Mouse (Mus musculus) monocyte, adult 5-6 weeks (primary cell): ENCODE results near the gene Gpd2. TPM values are rescaled to one million over a fixed set of nuclear protein-coding genes. Genes with fewer than 3 reads are reported as not detected.

ENCODE experiments used
- ATAC-seq: fragments of 153-309, 156-312 bp; replicated peaks from 2 replicates; pipeline ENCODE4 v1.8.0; 2017; ENCODE audit warnings: mild to moderate bottlenecking; ENCODE audit not compliant: low TSS enrichment, insufficient number of reproducible peaks, severe bottlenecking, poor library complexity, low FRiP score
- total RNA-seq: library from RNA; stranded (forward); fragments of 200-1000, 200-491, 200-594 nt; gene quantifications from 3 replicates; pipeline ENCODE4 v1.2.3, GENCODE M21; 2017

Gpd2 gene
- total RNA-seq, 1 experiment from 2014 or later = 40.1 TPM

DNA sequence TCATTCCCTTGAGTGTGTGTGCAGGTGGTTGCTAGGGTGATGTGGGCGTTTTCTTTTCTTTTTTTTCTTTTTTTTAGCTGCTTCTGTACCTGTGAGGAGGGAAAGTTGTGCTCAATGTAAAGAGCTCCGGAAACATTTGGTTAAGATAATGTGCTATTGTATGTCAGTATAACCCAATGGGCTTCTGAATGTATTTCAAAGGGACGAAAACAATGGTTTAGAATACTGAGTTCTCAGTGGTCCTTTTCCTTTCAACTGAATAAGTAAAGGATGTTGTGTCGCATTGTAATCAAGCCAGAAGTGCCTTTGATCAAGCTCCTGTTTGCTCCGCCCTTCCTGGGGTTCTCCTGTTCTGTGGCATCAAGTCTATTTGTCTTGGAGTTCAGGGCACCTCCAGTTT is 6.6 kb downstream of the Gpd2 start:
- ATAC-seq = no peak

DNA sequence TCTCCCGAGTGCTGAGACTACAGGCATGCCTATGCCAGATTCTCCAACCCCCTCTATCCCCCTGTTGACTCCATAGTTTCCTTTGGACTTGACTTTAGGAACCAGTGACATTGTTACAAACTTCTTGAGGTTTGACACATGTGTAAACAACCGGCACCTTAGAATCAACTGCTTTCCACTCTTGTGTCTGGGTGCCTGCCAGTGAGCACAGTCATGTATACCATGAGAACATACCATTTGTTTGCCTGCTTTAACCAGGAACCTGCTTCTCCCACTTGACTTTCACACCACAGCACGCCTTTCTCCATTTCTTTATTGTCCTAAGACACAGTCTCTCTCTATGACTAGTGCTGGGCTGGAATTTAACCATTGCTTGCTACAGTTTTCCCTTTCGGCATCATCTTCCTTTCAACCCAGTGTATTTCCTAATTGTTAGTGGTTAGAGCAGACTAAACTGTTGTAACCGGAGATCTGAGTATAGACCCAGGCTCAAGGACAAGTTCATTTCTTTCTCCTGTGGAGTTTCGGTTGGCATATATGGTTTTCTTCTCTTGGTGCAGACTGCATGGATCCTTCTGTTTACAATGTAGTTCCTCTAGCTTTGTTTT is 8.4 kb downstream of the Gpd2 start:
- no peak for ATAC-seq

DNA sequence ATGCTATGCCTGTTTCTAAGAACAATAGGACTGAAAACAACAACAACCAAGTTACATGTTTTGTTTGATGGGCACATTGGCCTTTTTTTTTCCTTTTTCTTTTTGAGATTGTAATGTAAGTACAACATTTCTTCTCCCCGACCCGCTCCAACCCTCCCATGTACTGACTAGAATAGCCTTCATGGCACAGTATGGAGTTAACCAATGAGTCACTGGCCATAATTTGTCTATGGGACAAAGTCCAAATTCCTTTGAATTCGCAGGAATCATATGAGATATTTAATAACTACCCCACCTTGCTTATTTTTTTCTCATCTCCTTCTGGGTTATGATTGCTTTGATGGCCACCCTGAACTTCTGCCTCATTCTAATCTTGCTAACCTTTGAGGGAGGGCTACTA is 12.7 kb downstream of the Gpd2 start:
- no peak for ATAC-seq

GRCm38 (mm10) chr2:57251636-57252317 is 14.3 kb downstream of the Gpd2 start:
- no peak for ATAC-seq

DNA sequence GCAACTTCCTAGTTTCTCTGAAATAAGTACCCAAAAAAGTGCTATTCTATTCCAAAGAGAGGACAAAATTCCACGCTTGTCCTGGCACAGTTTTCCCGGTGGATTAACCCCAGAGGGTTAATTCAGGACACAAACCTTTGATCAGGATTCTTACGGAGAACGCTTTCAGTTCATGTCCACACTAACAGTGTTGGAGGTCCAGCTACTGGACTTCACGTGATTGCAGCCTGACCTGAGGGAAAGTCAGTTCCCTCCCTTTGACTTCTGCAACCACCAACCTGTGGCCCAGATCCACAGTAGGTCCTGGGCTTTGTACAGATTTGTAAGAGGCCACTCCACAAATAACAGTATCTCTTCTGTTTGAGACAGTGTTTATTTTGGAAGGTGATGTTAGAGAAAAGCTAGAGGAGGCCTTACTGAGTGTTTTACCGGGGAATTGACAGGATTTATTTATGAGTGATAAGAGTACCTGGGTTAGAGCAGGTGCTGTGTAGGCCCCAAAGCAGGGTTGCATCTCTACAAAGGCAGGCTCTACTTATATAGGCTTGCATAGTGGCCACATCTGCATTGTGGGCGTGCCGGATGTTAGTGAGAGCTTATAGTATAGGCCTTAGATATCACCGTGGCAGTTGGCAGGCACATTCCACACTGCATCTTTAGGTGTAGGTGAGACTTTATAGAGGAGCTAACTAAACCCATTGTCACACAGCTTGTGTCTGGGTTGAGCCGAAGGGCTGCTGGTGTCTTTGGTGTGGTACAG is 15.3 kb downstream of the Gpd2 start:
- no peak for ATAC-seq

- no peak for ATAC-seq
Observed at GRCm38 (mm10) chr2:57254267-57254666, 16.8 kb downstream of the Gpd2 start.

- no peak for ATAC-seq
Observed at GRCm38 (mm10) chr2:57255153-57255670, 17.8 kb downstream of the Gpd2 start.

DNA sequence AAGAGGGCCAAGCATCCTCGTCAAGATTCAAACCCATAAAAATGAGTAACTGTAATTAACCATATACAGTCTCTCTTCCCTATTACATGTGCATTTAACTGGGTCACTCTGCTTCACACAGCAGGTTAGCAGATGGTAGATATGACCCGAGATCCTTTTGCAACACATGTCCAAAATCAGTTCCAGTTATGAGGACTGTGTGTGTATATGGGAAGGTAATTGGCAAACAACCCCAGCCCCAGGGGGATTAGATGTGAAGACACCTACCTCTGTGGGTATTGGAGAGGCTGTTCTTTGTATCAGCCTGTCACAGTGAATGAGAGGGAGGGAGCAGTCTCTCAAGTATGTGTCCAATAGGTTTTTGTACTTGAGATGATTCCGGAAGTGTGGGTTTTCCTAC is 18.4 kb downstream of the Gpd2 start:
- no peak for ATAC-seq

DNA sequence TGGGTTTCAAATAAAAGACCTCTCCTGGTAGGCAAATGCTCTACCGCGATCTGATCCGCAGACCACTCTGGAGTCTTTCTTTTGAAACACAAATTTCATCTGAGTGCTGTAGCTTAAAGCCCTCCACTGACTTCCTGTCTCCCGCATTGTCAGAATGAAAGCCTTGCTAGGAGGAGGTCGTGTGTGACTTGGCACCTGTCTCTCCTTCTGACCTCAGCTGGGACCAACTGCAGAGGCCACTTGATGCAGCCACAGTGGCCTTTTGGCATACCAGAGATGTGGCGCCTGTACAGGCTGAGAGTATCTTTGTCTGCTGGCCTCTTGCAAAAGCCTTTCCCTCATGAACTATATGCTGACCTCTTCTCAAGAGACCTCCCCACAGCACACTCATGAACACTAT is 19.0 kb downstream of the Gpd2 start:
- ATAC-seq = no peak

GRCm38 (mm10) chr2:57261286-57262077 is 24.0 kb downstream of the Gpd2 start:
- ATAC-seq = no peak

- no peak for ATAC-seq
Observed at GRCm38 (mm10) chr2:57263431-57263830, 26.0 kb downstream of the Gpd2 start.

- no peak for ATAC-seq
Observed at GRCm38 (mm10) chr2:57264912-57265311, 27.5 kb downstream of the Gpd2 start.

DNA sequence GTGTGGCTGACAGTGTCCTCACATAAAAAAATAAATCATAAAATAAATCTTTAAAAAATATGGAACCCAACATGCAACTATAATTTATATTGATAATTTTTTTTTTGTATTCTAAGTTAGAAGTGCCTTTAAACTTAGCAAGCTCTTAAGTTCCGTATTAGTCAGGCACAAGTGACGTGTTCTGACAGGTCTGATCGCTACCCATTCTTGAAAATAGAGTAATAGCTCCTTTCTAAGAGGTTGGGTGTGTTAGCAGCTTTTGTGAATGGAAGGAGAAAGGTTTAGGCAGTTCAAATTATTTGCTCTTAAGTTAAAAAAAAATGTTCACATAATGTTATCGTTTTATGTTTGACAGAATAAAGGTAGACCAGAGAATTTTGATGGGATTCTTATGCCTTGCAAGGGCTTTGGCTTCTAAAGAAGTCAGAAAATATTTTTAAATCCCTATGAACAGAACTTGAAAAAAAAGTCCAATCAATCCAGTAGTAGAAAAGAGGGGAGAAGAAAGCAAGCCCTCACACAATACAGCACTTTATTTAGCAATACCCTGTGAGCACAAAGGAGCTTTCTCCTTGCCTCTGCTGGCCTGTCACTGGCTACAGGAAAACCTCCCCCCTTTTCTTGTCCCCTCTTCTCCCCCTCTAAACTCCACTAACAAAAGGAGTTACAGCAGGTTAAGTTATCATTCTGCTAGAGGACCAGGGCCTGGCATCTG is 29.4 kb downstream of the Gpd2 start:
- no peak for ATAC-seq

- no peak for ATAC-seq
Observed at GRCm38 (mm10) chr2:57267394-57267716, 29.9 kb downstream of the Gpd2 start.

DNA sequence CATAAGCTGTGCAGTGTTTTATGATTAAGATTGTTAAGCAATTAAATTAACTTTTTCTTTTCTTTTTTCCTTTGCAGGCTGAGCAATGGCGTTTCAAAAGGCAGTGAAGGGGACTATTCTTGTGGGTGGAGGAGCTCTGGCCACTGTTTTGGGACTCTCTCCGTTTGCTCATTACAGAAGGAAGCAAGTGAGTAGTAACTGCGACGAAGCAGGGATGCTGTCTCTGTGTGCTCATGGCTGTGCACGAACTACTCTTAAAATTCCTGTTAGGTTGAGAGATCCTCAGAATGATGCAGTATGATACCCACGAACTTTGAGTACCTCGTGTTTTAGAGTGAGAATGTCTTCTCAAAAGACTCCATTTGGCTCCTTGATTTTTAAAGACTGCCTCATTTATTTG is 30.5 kb downstream of the Gpd2 start:
- ATAC-seq = no peak

DNA sequence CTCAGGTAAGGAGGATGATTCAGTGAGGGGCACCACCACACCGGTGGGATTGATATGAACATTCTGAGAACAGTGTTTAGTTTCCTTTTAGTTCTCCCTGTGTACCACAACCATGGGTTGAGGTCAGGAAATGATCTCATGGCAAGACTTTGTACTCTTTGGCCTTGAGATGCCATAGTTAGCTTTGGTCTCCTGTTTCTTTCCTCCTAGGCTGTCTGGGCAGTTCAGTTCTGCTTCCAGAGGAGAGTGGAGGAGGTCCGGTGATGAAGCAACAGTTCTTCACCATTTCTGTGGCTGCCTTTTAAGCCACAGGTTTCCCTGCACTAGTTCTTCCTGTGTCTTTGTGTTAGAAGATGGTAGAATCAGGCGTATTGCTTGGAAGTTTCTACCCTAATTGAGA is 31.4 kb downstream of the Gpd2 start:
- no peak for ATAC-seq

GRCm38 (mm10) chr2:57269690-57270435 is 32.4 kb downstream of the Gpd2 start:
- no peak for ATAC-seq

GRCm38 (mm10) chr2:57280190-57280723 is 42.8 kb downstream of the Gpd2 start:
- no peak for ATAC-seq
